Mouse (Mus musculus): ENCODE measurements around the gene Lyst. TPM values are rescaled to one million over a fixed set of nuclear protein-coding genes. Genes with fewer than 3 reads are reported as not detected.
A peak's percentile ranks its signal among the peaks of the same experiment; 100 is the strongest.
"Not testable (repeated sequence)": the region's sequence is repeated elsewhere in the genome, so short reads cannot be mapped to it uniquely, and the experiment has no call there.

The Lyst gene
- total and polyA plus RNA-seq, 3 experiments: 2.9 to 3.1 TPM; not detected in 1

- no peak for TF ChIP-seq MAZ (IDR thresholded peaks at IDR 0.05; ENCODE audit: low read depth, low read length)
- no peak for TF ChIP-seq NELFE (IDR thresholded peaks at IDR 0.05; ENCODE audit: low read depth, low read length)
- TF ChIP-seq ELF1 (IDR thresholded peaks at IDR 0.05; ENCODE audit: low read depth, low read length): no peak
- TF ChIP-seq RAD21 (IDR thresholded peaks at IDR 0.05; ENCODE audit: low read depth, low read length): no peak
- TF ChIP-seq BHLHE40 (IDR thresholded peaks at IDR 0.05; ENCODE audit: borderline replicate concordance, low read depth, low read length): no peak
- TF ChIP-seq MYB (IDR thresholded peaks at IDR 0.05; ENCODE audit: low read depth, low read length): no peak
- no peak for TF ChIP-seq TCF12 (IDR thresholded peaks at IDR 0.05; ENCODE audit: low read depth, low read length)
- no peak for TF ChIP-seq SIN3A (IDR thresholded peaks at IDR 0.05; ENCODE audit: low read length)
- TF ChIP-seq ZC3H11A (IDR thresholded peaks at IDR 0.05; ENCODE audit: low read depth, low read length): no peak
- TF ChIP-seq MXI1 (IDR thresholded peaks at IDR 0.05; ENCODE audit: low read depth, low read length): no peak
- no peak for TF ChIP-seq NRF1 (IDR thresholded peaks at IDR 0.05; ENCODE audit: insufficient read depth, low read depth, low read length, poor library complexity, severe bottlenecking)
- TF ChIP-seq RCOR1 (IDR thresholded peaks at IDR 0.05; ENCODE audit: low read depth, low read length): no peak
- no peak for TF ChIP-seq UBTF (IDR thresholded peaks at IDR 0.05; ENCODE audit: borderline replicate concordance, insufficient read depth, low read depth, low read length)
- TF ChIP-seq KAT2A (conservative IDR thresholded peaks at IDR 0.05; ENCODE audit: low read depth, low read length): no peak
- Histone ChIP-seq H3K4me1 (ENCODE audit: control insufficient read depth in 1 of 2, insufficient read depth in 2 of 2, low read length in 2 of 2) (no peaks in the 10 kb centered on the region), H3K27me3 (ENCODE audit: control insufficient read depth in 1 of 2, insufficient read depth in 2 of 2, low read length in 2 of 2) (no peaks in the 10 kb centered on the region), H3K36me3 (ENCODE audit: control insufficient read depth in 1 of 2, insufficient read depth in 2 of 2, low read length in 2 of 2) (no peaks in the 10 kb centered on the region; a peak in 1 of 4 replicates), H3K27ac (ENCODE audit: control insufficient read depth, low read depth, low read length) (no peak overlapping the region), H3K4me3 (ENCODE audit: control insufficient read depth in 1 of 2, insufficient read depth in 1 of 2, low read depth in 2 of 2, low read length in 2 of 2) (no peak overlapping the region), H3K79me2 (ENCODE audit: control insufficient read depth, insufficient read depth, low read length, poor library complexity) (no peaks in the 10 kb centered on the region), H3K9me3 (replicated peaks; ENCODE audit: insufficient read depth, low read length) (no peaks in the 10 kb centered on the region), H3K9ac (ENCODE audit: control insufficient read depth, low read depth, low read length, poor library complexity, severe bottlenecking) (no peak overlapping the region)
- DNase-seq (ENCODE audit: low read depth, low spot score): no peak
These were observed 113.3 kb downstream of the Lyst start for GRCm38 (mm10) chr13:13703476-13703875.

- not testable (repeated sequence) for H3K9me3 ChIP-seq (replicated peaks; ENCODE audit: insufficient read depth, low read length); H3K27me3 ChIP-seq (ENCODE audit: control insufficient read depth in 1 of 2, insufficient read depth in 2 of 2, low read length in 2 of 2); H3K9ac ChIP-seq (ENCODE audit: control insufficient read depth, low read depth, low read length, poor library complexity, severe bottlenecking); H3K4me3 ChIP-seq (ENCODE audit: control insufficient read depth in 1 of 2, insufficient read depth in 1 of 2, low read depth in 2 of 2, low read length in 2 of 2); H3K79me2 ChIP-seq (ENCODE audit: control insufficient read depth, insufficient read depth, low read length, poor library complexity); H3K27ac ChIP-seq (ENCODE audit: control insufficient read depth, low read depth, low read length); DNase-seq (ENCODE audit: low read depth, low spot score); H3K4me1 ChIP-seq (ENCODE audit: control insufficient read depth in 1 of 2, insufficient read depth in 2 of 2, low read length in 2 of 2)
- peaks cover 0 to 12% of the 10 kb centered on the region in 2 experiments; a peak in 2 of 4 replicates for H3K36me3 ChIP-seq (ENCODE audit: control insufficient read depth in 1 of 2, insufficient read depth in 2 of 2, low read length in 2 of 2)
These were observed 131.2 kb downstream of the Lyst start for GRCm38 (mm10) chr13:13721435-13721834.

GRCm38 (mm10) chr13:13723293-13723692, 133.1 kb downstream of the Lyst start:
- TF ChIP-seq EP300 (IDR thresholded peaks at IDR 0.05; ENCODE audit: low read depth in 1 of 2, low read length in 2 of 2): peak; percentile 44 to 49; a peak in 3 of 4 replicates
- TF ChIP-seq MAZ (IDR thresholded peaks at IDR 0.05; ENCODE audit: low read depth, low read length): no peak
- peak; percentile 78; the same call in 1 of the 2 replicates for TF ChIP-seq USF1 (IDR thresholded peaks at IDR 0.05; ENCODE audit: low read depth, low read length)
- 0 out of 2 replicates have a peak, but pooled peaks have one; percentile 29 for TF ChIP-seq TCF12 (IDR thresholded peaks at IDR 0.05; ENCODE audit: low read depth, low read length)
- peak; percentile 69 for TF ChIP-seq GATA1 (IDR thresholded peaks at IDR 0.05; ENCODE audit: low read depth, low read length)
- H3K9me3 ChIP-seq (replicated peaks; ENCODE audit: insufficient read depth, low read length): no peaks in the 10 kb centered on the region
- H3K79me2 ChIP-seq (ENCODE audit: control insufficient read depth, insufficient read depth, low read length, poor library complexity): no peaks in the 10 kb centered on the region
- H3K27ac ChIP-seq (ENCODE audit: control insufficient read depth, low read depth, low read length): peak overlapping the region; percentile 49
- no peak overlapping the region for H3K9ac ChIP-seq (ENCODE audit: control insufficient read depth, low read depth, low read length, poor library complexity, severe bottlenecking)
- peaks cover 0 to 8% of the 10 kb centered on the region in 2 experiments; a peak in 3 of 4 replicates for H3K4me1 ChIP-seq (ENCODE audit: control insufficient read depth in 1 of 2, insufficient read depth in 2 of 2, low read length in 2 of 2)
- no peak overlapping the region for H3K4me3 ChIP-seq (ENCODE audit: control insufficient read depth in 1 of 2, insufficient read depth in 1 of 2, low read depth in 2 of 2, low read length in 2 of 2)
- H3K27me3 ChIP-seq (ENCODE audit: control insufficient read depth in 1 of 2, insufficient read depth in 2 of 2, low read length in 2 of 2): no peaks in the 10 kb centered on the region
- DNase-seq (ENCODE audit: low read depth, low spot score): peak; percentile 30
- H3K36me3 ChIP-seq (ENCODE audit: control insufficient read depth in 1 of 2, insufficient read depth in 2 of 2, low read length in 2 of 2): peaks cover 0 to 12% of the 10 kb centered on the region in 2 experiments; a peak in 2 of 4 replicates
